Mouse (Mus musculus) kidney, adult 2 months (tissue): Measurements from ENCODE around the gene Hdac4.
A peak's percentile ranks its signal among the peaks of the same experiment; 100 is the strongest.

Experiments used
- CTCF ChIP-seq: fragments of 200-500 bp; conservative IDR thresholded peaks from 2 replicates; pipeline ENCODE4 v1.5.1; 2011; ENCODE audit warnings: low read depth, mild to moderate bottlenecking, control low read depth, low read length, moderate library complexity, mixed read lengths; ENCODE audit not compliant: insufficient read depth, insufficient read length
- POLR2A ChIP-seq: fragments of 200-500 bp; IDR thresholded peaks from one replicate; pipeline ENCODE4 v1.6.1; 2011; ENCODE audit warnings: low read depth, low read length, control low read depth

DNA sequence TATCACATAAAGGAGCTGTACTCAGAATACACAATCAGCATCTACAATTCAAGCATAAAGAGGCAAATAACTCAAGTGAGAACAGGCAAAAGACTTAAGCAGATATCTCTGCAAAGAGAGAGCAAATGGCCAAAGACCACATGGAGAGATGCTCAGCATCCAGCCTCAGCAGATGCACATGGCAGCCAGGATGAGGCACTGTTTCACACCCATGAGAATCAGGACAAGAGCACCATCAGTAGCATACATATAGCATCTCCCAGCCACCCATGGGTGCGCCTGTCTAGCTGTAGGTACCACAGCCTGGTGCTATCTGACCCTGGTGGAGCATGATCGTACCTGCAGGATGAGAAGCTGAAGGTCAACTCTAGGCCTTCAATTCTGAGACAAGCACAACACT is 110.8 kb downstream of the Hdac4 start:
- TF ChIP-seq POLR2A: no peak
- 0 out of 2 replicates have a peak, but pooled peaks have one; percentile 6 for TF ChIP-seq CTCF
